Mouse (Mus musculus): ENCODE data around the gene Espl1.
A peak's percentile ranks its signal among the peaks of the same experiment; 100 is the strongest.

Espl1 gene

DNA sequence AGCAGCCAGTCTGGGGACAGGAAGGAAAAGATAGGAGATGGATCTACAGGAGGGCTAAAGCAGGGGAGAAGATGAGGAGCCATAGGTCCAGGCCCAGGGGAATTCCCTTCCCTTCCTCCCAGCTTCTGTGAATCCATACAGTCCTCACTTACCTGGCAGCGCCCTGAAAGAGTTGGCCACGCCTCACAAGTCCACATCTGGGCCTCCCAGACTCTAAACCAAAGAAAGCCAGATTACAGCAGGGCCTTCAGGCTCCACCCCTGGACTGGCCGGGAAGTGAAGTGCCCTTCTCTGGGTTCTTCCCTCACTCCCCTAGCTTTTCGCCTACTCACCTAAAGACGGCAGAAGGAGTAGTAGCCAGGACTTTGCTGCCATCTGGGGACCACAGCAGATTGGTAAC, 43.5 kb downstream of the Espl1 start:
- no peak for DNase-seq

DNA sequence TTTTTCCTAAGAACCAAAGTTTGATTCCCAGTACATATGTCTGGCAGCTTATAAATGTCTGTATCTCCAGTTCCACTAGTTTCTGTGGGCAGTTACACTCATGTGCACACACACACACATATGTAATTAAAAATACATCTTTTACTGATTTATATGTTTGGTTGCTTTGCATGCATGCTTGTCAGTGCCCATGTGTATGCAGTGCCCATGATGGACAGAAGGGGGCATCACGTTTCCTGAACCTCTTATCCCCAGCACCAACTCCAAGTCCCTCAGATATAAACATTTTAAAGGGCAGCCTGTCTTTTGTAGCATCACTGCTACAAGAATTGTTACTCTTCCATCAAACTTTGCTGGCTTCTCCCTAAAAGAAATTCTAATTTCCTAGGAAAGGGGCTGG, 45.5 kb downstream of the Espl1 start:
- no peak for DNase-seq

DNA sequence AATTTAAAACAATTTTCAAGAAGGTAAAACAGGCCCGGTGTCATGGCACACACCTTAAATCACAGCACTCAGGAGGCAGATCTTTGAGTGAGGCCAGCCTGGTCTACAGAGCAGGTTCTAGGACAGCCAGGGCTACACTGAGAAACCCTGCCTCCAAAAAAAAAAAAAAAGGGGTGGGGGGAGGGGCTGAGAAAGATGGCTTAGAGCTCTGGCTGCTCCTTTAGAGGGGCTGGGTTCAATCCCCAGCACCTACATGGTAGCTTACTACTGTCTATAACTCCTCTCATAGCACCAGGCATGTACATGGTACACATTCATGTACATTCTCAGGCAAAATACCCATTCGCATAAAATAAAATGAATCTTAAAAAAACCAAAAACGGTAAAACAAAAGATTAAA, 48.4 kb downstream of the Espl1 start:
- DNase-seq: no peak

GRCm38 (mm10) chr15:102346444-102346843, 50.4 kb downstream of the Espl1 start:
- DNase-seq: no peak

DNA sequence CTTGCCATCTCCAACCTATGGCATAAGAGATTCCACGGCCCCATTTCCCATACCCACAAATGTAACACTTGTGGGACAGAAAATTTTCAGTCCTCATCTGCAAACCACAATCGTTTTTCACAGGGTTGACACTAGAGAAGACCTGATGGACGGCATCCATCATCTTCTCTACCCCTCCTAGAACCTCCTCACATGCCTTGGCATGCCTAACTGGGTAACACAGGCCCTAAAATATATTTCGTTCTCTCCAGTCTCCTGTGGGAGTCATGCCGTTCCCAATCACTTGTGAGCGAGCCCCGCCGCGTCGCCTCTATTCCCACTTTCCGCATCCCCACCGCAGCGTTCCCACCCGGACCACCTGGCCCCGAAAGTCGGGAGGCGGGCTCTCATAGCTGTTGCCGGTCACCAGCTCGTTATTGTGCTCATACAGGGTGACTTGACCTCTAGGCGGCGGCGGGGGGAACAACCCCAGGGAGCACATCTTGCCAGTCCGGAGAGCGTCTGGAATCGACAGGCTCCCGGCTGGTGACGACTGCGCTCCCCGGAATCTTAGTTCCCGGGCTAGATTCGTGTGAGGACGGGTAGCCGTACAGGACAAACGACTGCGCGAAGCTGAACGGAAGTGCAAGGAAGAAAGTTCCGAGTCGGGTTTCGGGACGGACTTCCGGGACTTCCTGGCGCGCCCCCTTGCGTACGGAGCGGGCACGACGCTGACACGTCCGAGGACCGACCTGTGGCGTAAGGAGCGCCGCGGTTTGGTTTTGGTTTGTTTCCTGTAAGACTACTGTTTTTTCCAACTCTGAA, 54.3 kb downstream of the Espl1 start, which contains the start of gene Aaas:
Gene Aaas (minus strand): TSS at position 634 of the 804 bp plus-strand sequence.
- DNase-seq: peak; percentile 91

GRCm38 (mm10) chr15:102350942-102351291, 54.9 kb downstream of the Espl1 start:
- no peak for DNase-seq

DNA sequence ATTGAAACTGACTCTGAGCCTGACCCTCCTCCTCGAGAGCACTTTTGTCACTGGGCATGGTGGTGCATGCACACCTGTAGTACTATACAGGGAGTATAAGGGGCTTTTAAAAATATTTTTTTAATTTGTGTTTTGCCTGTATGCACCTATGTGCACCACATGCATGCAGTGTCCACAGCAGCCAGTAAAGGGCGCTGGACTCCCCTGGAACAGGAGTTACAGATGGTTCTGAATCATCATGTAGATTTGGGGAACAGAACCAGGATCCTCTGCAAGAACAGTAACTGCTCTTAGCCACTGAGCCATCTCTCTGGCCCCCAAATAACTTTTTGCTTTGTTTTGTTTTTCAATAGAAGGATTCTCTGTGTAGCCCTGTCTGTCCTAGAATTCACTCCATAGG, 56.1 kb downstream of the Espl1 start:
- DNase-seq: no peak

GRCm38 (mm10) chr15:102353986-102354385, 57.9 kb downstream of the Espl1 start:
- DNase-seq: no peak

GRCm38 (mm10) chr15:102355134-102355870, 59.2 kb downstream of the Espl1 start:
- peak; percentile 31 for DNase-seq

DNA sequence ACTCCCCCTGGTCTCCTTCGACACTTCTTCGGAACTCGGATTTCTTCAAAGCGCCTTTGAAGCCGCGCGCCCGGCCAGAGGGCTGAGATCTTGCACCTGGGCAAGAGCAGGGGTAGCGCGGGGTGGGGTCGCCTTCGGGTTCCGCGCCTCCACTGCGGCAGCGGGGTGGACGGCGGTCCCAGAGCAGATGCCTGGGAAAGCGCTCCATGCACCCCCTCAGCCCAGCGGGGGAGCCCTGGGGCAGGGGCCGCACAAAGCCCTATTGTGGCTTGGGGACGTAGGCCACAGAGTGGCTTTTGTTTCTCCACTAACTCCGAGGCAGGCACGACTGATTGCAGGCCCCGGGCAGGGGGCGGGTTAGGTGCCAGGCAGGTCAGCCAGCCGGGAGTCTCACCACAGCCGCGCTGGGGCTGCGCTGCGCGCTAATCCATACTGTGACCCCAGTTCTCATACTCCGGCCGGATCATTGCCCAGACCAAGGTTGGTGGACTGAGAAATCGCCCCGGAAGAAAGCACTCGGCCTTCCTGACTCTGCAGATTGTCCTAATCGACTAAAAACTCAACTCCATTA, 59.9 kb downstream of the Espl1 start:
- DNase-seq: peak; percentile 66

- no peak for DNase-seq
These were observed 60.6 kb downstream of the Espl1 start for GRCm38 (mm10) chr15:102356501-102357325.

- DNase-seq: no peak
These were observed 62.1 kb downstream of the Espl1 start for GRCm38 (mm10) chr15:102358126-102358525.

- DNase-seq: no peak
These were observed 62.8 kb downstream of the Espl1 start for GRCm38 (mm10) chr15:102358834-102359233.

GRCm38 (mm10) chr15:102362648-102363047, 66.6 kb downstream of the Espl1 start:
- no peak for DNase-seq

DNA sequence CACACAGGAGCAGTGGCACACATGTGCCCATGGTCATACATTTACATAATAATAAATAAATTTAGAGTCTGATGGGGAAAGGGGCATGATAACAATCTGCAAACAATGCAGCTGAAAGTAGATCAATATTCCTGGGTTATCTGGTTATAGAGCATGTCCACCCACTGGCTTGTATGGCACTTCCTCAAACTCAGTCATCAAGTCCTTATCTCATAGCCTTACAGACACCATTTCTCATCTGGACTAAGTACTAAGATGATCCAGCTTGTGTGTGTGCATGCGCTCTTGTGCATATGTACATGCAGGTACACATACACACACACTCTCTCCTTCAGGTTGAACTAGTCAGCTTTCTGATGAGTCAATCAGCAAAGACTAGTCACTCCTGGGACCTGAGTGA, 68.6 kb downstream of the Espl1 start:
- no peak for DNase-seq

- DNase-seq: no peak
These were observed 70.2 kb downstream of the Espl1 start for GRCm38 (mm10) chr15:102366238-102366637.

DNA sequence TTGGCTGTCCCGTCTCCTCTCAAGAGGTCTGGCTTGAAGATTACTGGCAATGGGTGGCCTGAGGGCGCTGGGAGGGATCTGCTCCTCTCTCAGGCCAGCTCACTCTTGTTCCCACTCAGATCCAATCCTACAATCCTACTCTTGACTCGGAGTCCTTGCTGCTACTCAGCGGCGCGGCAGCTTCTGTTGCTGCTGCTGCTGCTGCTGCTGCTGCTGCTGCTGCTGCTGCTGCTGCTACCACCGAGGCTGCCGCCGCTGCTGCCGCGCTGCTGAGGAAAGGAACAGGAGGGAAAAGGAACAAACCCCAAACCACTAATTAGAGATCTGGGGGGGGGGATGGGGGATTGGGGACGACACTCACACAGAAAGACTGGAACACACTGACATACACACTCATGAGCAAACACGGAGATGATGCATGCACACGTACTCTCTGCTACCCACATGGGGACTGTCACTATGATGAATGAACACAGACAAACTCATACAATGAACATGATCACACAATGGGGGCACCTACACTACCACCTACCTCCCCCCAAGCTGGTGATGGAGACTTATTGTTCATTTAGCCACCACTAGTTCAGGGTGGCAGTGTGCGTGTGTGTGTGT, 70.8 kb downstream of the Espl1 start, which contains the start of gene Sp7:
Gene Sp7 (minus strand): TSS at position 450 of the 612 bp plus-strand sequence.
- DNase-seq: no peak

DNA sequence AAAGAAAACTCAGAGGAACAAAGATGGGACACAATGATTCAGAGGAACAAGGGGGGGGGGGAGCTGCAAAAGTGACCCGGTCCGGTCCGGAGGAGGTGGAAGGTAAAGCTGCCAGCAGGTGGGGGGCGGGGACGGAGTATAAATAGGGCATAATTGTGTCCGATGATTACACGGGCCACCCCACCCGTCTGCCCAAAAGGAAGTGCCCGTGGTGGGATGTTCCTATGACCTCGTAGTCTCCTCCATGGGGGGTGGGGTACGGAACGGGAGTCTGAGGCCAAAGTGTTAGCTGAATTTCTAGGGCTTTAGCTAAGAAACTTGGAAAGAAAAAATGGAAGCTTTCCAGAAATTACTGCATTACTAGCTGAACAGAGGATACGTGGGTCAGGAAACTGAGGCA, 73.9 kb downstream of the Espl1 start:
- DNase-seq: no peak

DNA sequence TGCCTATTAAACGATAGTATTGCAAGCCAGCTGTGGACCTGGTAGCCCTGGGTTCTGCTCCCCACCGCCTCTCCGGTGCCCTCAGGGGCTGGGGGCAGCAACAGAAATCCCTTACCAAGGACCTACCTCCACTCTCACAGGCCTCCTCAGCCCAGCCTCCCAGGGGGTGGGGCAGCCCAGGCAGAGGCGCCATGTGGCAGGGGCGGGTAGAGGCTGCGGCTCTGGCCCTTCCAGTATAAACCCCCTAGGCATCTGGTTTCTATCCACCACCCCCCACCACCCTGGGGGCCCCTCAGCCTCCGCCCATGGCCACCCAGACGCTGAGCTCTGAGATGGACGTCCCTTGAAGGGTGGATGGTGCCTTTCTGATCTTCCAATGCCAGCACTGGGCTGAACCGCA, 74.7 kb downstream of the Espl1 start:
- DNase-seq: no peak
